Mouse (Mus musculus) midbrain, embryonic 15.5 days (tissue): Measurements from ENCODE around the gene Gm7102. TPM values are rescaled to one million over a fixed set of nuclear protein-coding genes. Genes with fewer than 3 reads are reported as not detected.

Experiments used
- ATAC-seq: fragments of 200-750 bp; cut with Nextera tagmentation; replicated peaks from 2 replicates; pipeline ENCODE4 v1.8.0; 2017; ENCODE audit warnings: moderate TSS enrichment
- H3K27ac ChIP-seq: fragments of 300-500 bp; sonication (generic); 2 replicates; pipeline ENCODE4 v1.5.1; 2015; ENCODE audit warnings: mild to moderate bottlenecking, inconsistent platforms
- H3K27me3 ChIP-seq: fragments of 300-500 bp; sonication (generic); replicated peaks from 2 replicates; pipeline ENCODE4 v1.6.1; 2015; ENCODE audit warnings: inconsistent platforms
- H3K36me3 ChIP-seq: fragments of 300-500 bp; sonication (generic); replicated peaks from 2 replicates; pipeline ENCODE4 v1.6.1; 2015; ENCODE audit warnings: inconsistent platforms
- H3K4me1 ChIP-seq: fragments of 300-500 bp; sonication (generic); 2 replicates; pipeline ENCODE4 v1.6.1; 2015; ENCODE audit warnings: inconsistent platforms
- H3K4me2 ChIP-seq: fragments of 300-500 bp; sonication (generic); 2 replicates; pipeline ENCODE4 v1.6.1; 2015; ENCODE audit warnings: inconsistent platforms, mild to moderate bottlenecking, moderate library complexity
- H3K4me3 ChIP-seq: fragments of 300-500 bp; sonication (generic); 2 replicates; pipeline ENCODE4 v1.5.1; 2015; ENCODE audit warnings: mild to moderate bottlenecking, inconsistent platforms
- H3K9ac ChIP-seq: fragments of 300-500 bp; sonication (generic); 2 replicates; pipeline ENCODE4 v1.6.1; 2015; ENCODE audit warnings: mild to moderate bottlenecking, inconsistent platforms
- H3K9me3 ChIP-seq: fragments of 300-500 bp; sonication (generic); 2 replicates; pipeline ENCODE4 v1.6.1; 2016; ENCODE audit warnings: inconsistent platforms
- WGBS: fragments of 180-500 bp; shearing (Covaris S2); methylation state at CpG from one replicate; pipeline ENCODE4 v1.1.7; 2015; ENCODE audit warnings: mixed read lengths; 5-methylcytosine and 5-hydroxymethylcytosine counted together
- polyA plus RNA-seq: library from polyadenylated mRNA; unstranded; fragments of >200 nt; fragmentation: Nextera tagmentation; extraction: Ambion mirVana; gene quantifications from 2 replicates; pipeline ENCODE4 v1.2.1, GENCODE M21; 2015

Gene Gm7102
- polyA plus RNA-seq, 1 experiment from 2014 or later: 0.22 TPM

GRCm38 (mm10) chr19:61138655-61139054, 37.5 kb downstream of the Gm7102 start:
- H3K4me3 ChIP-seq: no peak overlapping the region
- H3K27ac ChIP-seq: no peak overlapping the region
- H3K4me2 ChIP-seq: no peak overlapping the region
- no peaks in the 10 kb centered on the region for H3K9me3 ChIP-seq
- peaks cover 24% of the 10 kb centered on the region for H3K4me1 ChIP-seq
- H3K27me3 ChIP-seq: no peaks in the 10 kb centered on the region
- no peak for ATAC-seq
- H3K36me3 ChIP-seq: no peaks in the 10 kb centered on the region
- H3K9ac ChIP-seq: no peak overlapping the region

GRCm38 (mm10) chr19:61131096-61131495, 45.0 kb downstream of the Gm7102 start:
- Histone ChIP-seq H3K36me3 (0 out of 2 replicates have a peak, but pooled peaks cover 5% of the 10 kb centered on the region), H3K9me3 (no peaks in the 10 kb centered on the region), H3K4me3 (no peak overlapping the region), H3K9ac (no peak overlapping the region), H3K27me3 (no peaks in the 10 kb centered on the region), H3K27ac (no peak overlapping the region), H3K4me1 (no peaks in the 10 kb centered on the region), H3K4me2 (no peak overlapping the region)
- 92% methylated on average over 10 of the region's 10 CpGs for WGBS
- ATAC-seq: no peak

Other genes starting within 250 kb of the Gm7102 start
- 46.3 and 48.5 TPM in 2 replicates for gene Zfp950, start 35.5 kb downstream of the Gm7102 start, polyA plus RNA-seq
- gene Gm6020, start 7.6 kb upstream of the Gm7102 start, polyA plus RNA-seq: not detected in 2 replicates
- 63.1 and 78.9 TPM in 2 replicates for gene Csf2ra, start 52.1 kb upstream of the Gm7102 start, polyA plus RNA-seq
- gene Gm21060, start 120.8 kb upstream of the Gm7102 start, polyA plus RNA-seq: not detected in 2 replicates